Mouse (Mus musculus): ENCODE measurements around the gene Hmgb3. TPM values are rescaled to one million over a fixed set of nuclear protein-coding genes. Genes with fewer than 3 reads are reported as not detected.

The Hmgb3 gene
- total and polyA plus RNA-seq, 3 experiments = 26.5 to 56.2 (median 40.6) TPM

DNA sequence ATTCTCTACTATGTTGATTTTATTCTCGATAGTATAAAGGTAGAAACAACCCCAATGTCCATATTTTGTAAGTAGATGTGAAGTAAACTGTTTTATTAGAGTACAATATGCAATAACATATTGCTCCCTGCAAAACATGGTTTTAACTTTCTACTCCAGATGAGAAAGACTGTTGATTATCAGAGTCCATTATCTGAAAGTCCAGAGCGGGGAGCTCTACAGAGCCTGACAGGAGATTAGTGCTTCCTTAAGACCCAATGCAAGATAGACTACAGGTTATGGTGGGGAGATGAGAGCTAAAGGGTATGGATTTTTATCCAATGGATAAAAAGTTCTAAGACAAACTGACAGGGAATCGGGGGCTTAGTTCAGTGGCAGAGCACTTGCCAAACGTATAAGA is 36.5 kb upstream of the Hmgb3 start:
- no peak for DNase-seq (ENCODE audit: extremely low read depth)

DNA sequence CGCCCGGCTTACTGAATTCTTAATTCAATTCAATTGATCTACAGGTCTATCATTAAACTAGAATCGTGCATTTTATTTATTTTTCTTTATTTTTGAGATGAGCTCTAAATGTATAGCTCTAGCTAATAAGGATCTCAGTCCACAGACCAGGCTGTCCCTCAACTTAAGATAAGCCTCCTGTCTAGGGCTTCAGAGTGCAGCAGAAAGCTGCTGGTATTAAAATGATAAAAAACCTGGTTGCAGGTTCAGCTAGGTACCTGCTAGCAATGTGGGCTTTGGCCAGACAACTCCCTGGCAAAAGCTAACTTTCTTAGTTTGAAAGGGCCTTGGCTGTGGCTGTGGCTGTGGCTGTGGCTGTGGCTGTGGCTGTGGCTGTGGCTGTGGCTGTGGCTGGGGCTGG is 32.8 kb upstream of the Hmgb3 start:
- Histone ChIP-seq H3K27me3 (replicated peaks) (no peaks in the 10 kb centered on the region), H3K9ac (ENCODE audit: insufficient read depth, low read depth) (no peak overlapping the region), H3K79me2 (replicated peaks; ENCODE audit: control insufficient read depth, extremely low read depth, insufficient read depth, poor library complexity, severe bottlenecking) (no peaks in the 10 kb centered on the region), H3K4me2 (ENCODE audit: insufficient read depth, low read depth, poor library complexity, severe bottlenecking) (no peak overlapping the region), H3K4me3 (replicated peaks in 1 of 3; ENCODE audit: low read depth in 2 of 3, low read length in 2 of 3, poor library complexity in 1 of 3) (no peak overlapping the region), H3K9me3 (replicated peaks; ENCODE audit: low read length) (no peaks in the 10 kb centered on the region), H3K27ac (ENCODE audit: insufficient read depth, low read depth) (no peak overlapping the region), H3K4me1 (ENCODE audit: control insufficient read depth in 1 of 2, insufficient read depth in 2 of 2) (peaks cover 4 to 24% of the 10 kb centered on the region in 2 experiments), H3K36me3 (replicated peaks in 1 of 2; ENCODE audit: control insufficient read depth in 1 of 2, insufficient read depth in 1 of 2, low read length in 1 of 2) (no peaks in the 10 kb centered on the region)
- TF ChIP-seq NELFE (IDR thresholded peaks at IDR 0.05; ENCODE audit: low read depth, low read length) = no peak
- TF ChIP-seq ZMIZ1 (IDR thresholded peaks at IDR 0.05; ENCODE audit: low read depth, low read length) = no peak
- TF ChIP-seq USF2 (conservative IDR thresholded peaks at IDR 0.05; ENCODE audit: low read depth, low read length) = no peak
- no peak for TF ChIP-seq SIN3A (IDR thresholded peaks at IDR 0.05; ENCODE audit: low read length)
- no peak for TF ChIP-seq GABPA (IDR thresholded peaks at IDR 0.05; ENCODE audit: insufficient replicate concordance, low read depth, low read length)
- no peak for TF ChIP-seq JUN (IDR thresholded peaks at IDR 0.05; ENCODE audit: insufficient read depth, low read depth, low read length)
- no peak for TF ChIP-seq EP300 (IDR thresholded peaks at IDR 0.05; ENCODE audit: low read length)
- no peak for TF ChIP-seq POLR2A (IDR thresholded peaks at IDR 0.05; ENCODE audit: low read depth, low read length)
- no peak for TF ChIP-seq ELF1 (IDR thresholded peaks at IDR 0.05; ENCODE audit: low read depth, low read length)
- TF ChIP-seq HCFC1 (IDR thresholded peaks at IDR 0.05; ENCODE audit: low read depth, low read length) = no peak
- TF ChIP-seq ZKSCAN1 (IDR thresholded peaks at IDR 0.05; ENCODE audit: borderline replicate concordance, low read depth, low read length) = no peak
- TF ChIP-seq ZNF384 (IDR thresholded peaks at IDR 0.05; ENCODE audit: low read depth, low read length) = no peak
- no peak for TF ChIP-seq CHD1 (IDR thresholded peaks at IDR 0.05; ENCODE audit: low read depth, low read length)
- no peak for TF ChIP-seq USF1 (IDR thresholded peaks at IDR 0.05; ENCODE audit: low read depth, low read length)
- no peak for TF ChIP-seq MYC (IDR thresholded peaks at IDR 0.05; ENCODE audit: low read depth, low read length)
- dilution Hi-C loops (cut with MboI; ENCODE audit: extremely low pct_ligation_motif_present, extremely low pct_unique_long_range_greater_than_20kb, low sequenced_read_pairs) = no loop called here
- no peak for DNase-seq (ENCODE audit: extremely low read depth)
- in situ Hi-C loops (cut with MboI; ENCODE audit: low pct_ligation_motif_present, low pct_unique_long_range_greater_than_20kb, low sequenced_read_pairs) = no loop called here

More for the DNA sequence above, 36.5 kb upstream of the Hmgb3 start:
- Histone ChIP-seq H3K27ac (ENCODE audit: insufficient read depth, low read depth) (no peak overlapping the region), H3K36me3 (replicated peaks in 1 of 2; ENCODE audit: control insufficient read depth in 1 of 2, insufficient read depth in 1 of 2, low read length in 1 of 2) (no peaks in the 10 kb centered on the region), H3K4me3 (replicated peaks in 1 of 3; ENCODE audit: low read depth in 2 of 3, low read length in 2 of 3, poor library complexity in 1 of 3) (no peak overlapping the region), H3K27me3 (replicated peaks) (no peaks in the 10 kb centered on the region), H3K79me2 (replicated peaks; ENCODE audit: control insufficient read depth, extremely low read depth, insufficient read depth, poor library complexity, severe bottlenecking) (no peaks in the 10 kb centered on the region), H3K4me2 (ENCODE audit: insufficient read depth, low read depth, poor library complexity, severe bottlenecking) (no peak overlapping the region), H3K9me3 (replicated peaks; ENCODE audit: low read length) (no peaks in the 10 kb centered on the region), H3K9ac (ENCODE audit: insufficient read depth, low read depth) (no peak overlapping the region), H3K4me1 (ENCODE audit: control insufficient read depth in 1 of 2, insufficient read depth in 2 of 2) (peaks cover 0 to 10% of the 10 kb centered on the region in 2 experiments; a peak in 2 of 4 replicates)
- in situ Hi-C loops (cut with MboI; ENCODE audit: low pct_ligation_motif_present, low pct_unique_long_range_greater_than_20kb, low sequenced_read_pairs) (no loop called here), dilution Hi-C loops (cut with MboI; ENCODE audit: extremely low pct_ligation_motif_present, extremely low pct_unique_long_range_greater_than_20kb, low sequenced_read_pairs) (no loop called here)
- TF ChIP-seq RAD21 (IDR thresholded peaks at IDR 0.05; ENCODE audit: low read depth, low read length) = no peak
- TF ChIP-seq MXI1 (IDR thresholded peaks at IDR 0.05; ENCODE audit: low read depth, low read length) = no peak
- TF ChIP-seq EP300 (IDR thresholded peaks at IDR 0.05; ENCODE audit: low read length) = no peak
- no peak for TF ChIP-seq E2F4 (IDR thresholded peaks at IDR 0.05; ENCODE audit: insufficient replicate concordance, low read depth, low read length)
- TF ChIP-seq CTCF (conservative IDR thresholded peaks at IDR 0.05 in 1 of 2, IDR thresholded peaks at IDR 0.05 in 1 of 2; ENCODE audit: low read depth in 2 of 2, low read length in 2 of 2) = no peak
- no peak for TF ChIP-seq ELF1 (IDR thresholded peaks at IDR 0.05; ENCODE audit: low read depth, low read length)
- no peak for TF ChIP-seq HCFC1 (IDR thresholded peaks at IDR 0.05; ENCODE audit: low read depth, low read length)
- no peak for TF ChIP-seq POLR2AphosphoS2 (IDR thresholded peaks at IDR 0.05; ENCODE audit: low read depth, low read length)
- TF ChIP-seq MAZ (IDR thresholded peaks at IDR 0.05; ENCODE audit: low read depth, low read length) = no peak
- no peak for TF ChIP-seq TBP (conservative IDR thresholded peaks at IDR 0.05; ENCODE audit: low read depth, low read length)
- no peak for TF ChIP-seq RCOR1 (conservative IDR thresholded peaks at IDR 0.05; ENCODE audit: low read depth, low read length)
- TF ChIP-seq ZKSCAN1 (IDR thresholded peaks at IDR 0.05; ENCODE audit: borderline replicate concordance, low read depth, low read length) = no peak
- no peak for TF ChIP-seq GABPA (IDR thresholded peaks at IDR 0.05; ENCODE audit: insufficient replicate concordance, low read depth, low read length)
- TF ChIP-seq CHD1 (IDR thresholded peaks at IDR 0.05; ENCODE audit: low read depth, low read length) = no peak
- TF ChIP-seq MAX (IDR thresholded peaks at IDR 0.05; ENCODE audit: low read length) = no peak
